Comparison of ENCODE assay signal across 10 mouse cellular contexts in the genomic region with DNA sequence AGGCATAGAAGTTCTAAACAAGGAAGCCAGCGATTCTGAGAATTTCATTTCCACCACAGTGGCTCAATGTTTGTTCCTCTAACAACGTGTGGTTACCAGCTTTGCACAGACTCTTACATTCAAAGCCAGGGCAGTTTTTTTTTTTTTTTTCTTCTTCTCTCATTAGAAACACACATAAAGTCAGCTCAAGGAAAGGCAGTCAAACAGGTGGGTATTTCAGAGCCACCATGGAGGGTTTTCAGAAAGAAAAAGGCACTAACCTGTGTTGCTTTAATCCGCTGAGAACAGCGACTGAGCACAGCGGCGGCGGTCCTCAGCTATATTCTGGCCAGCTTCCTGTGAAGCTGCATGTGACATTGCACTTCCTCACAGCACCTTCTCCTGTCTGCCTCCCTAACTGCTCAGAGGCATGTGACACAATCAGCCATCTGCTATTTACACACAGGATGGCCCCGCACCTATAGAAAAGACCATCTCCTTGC. TPM values are rescaled to one million over a fixed set of nuclear protein-coding genes. Genes with fewer than 3 reads are reported as not detected.
DNase-seq lines count a peak whose midpoint lies in the region; ATAC-seq and TF ChIP-seq lines count a peak whose summit lies in the region.
"Had no signal": no experiment of that assay in that cellular context is flagged by ENCODE, and none has a peak within 500 bp of the region (broad histone marks: within the 10 kb centered on the region; RNA-seq: fewer than 3 reads in every experiment).

No protein-coding gene starts in this region.

- peak overlapping the region; percentile 80 for H3K27ac ChIP-seq in heart, embryonic 12.5 days (ENCODE audit: poor library complexity, severe bottlenecking)
- H3K27ac ChIP-seq in embryonic fibroblast, embryonic 13.5 days (ENCODE audit: insufficient read depth, low read length): peak overlapping the region; percentile 72
- peak overlapping the region; percentile 90 for H3K27ac ChIP-seq in liver, postnatal 0 days (ENCODE audit: low read depth)
- peak overlapping the region; percentile 44; the same call in 1 of the 2 replicates for H3K27ac ChIP-seq in stomach, embryonic 14.5 days (ENCODE audit: low read length)
- H3K27ac ChIP-seq in hindbrain, embryonic 14.5 days: no peak overlapping the region
- H3K27ac ChIP-seq in hindbrain, postnatal 0 days: no peak overlapping the region
- no peak overlapping the region for H3K27ac ChIP-seq in neural tube, embryonic 15.5 days (replicated peaks)
- H3K27ac ChIP-seq: midbrain, embryonic 12.5 days had no signal

- 0 out of 2 replicates have a peak overlapping the region, but pooled peaks have one; percentile 1 for H3K4me2 ChIP-seq in heart, embryonic 12.5 days
- H3K4me2 ChIP-seq in liver, postnatal 0 days (ENCODE audit: low read depth, low read length): peak overlapping the region; percentile 76
- H3K4me2 ChIP-seq in stomach, embryonic 14.5 days (replicated peaks; ENCODE audit: low read depth, low read length): no peak overlapping the region
- H3K4me2 ChIP-seq in hindbrain, embryonic 14.5 days (replicated peaks): no peak overlapping the region
- H3K4me2 ChIP-seq in hindbrain, postnatal 0 days (ENCODE audit: low read depth, low read length): no peak overlapping the region
- H3K4me2 ChIP-seq in neural tube, embryonic 15.5 days: no peak overlapping the region
- H3K4me2 ChIP-seq: midbrain, embryonic 12.5 days had no signal

- no peak for TF ChIP-seq CTCF in embryonic fibroblast, embryonic 13.5 days (IDR thresholded peaks at IDR 0.05; ENCODE audit: borderline replicate concordance, insufficient read depth, low read length)
- no peak for TF ChIP-seq CTCF in liver, postnatal 0 days (IDR thresholded peaks at IDR 0.05; ENCODE audit: low read depth)
- TF ChIP-seq CTCF in hindbrain, postnatal 0 days (IDR thresholded peaks at IDR 0.05; ENCODE audit: low read depth): no peak

- no peak for TF ChIP-seq POLR2A in embryonic fibroblast, embryonic 13.5 days (IDR thresholded peaks at IDR 0.05; ENCODE audit: low read depth, low read length)

- ATAC-seq in heart, embryonic 12.5 days (ENCODE audit: insufficient number of reproducible peaks, low FRiP score): no peak
- peak; percentile 47 for ATAC-seq in liver, postnatal 0 days
- no peak for ATAC-seq in stomach, embryonic 14.5 days (ENCODE audit: insufficient number of reproducible peaks, insufficient read depth, low FRiP score, low read depth)
- no peak for ATAC-seq in hindbrain, embryonic 14.5 days (ENCODE audit: low FRiP score)
- no peak for ATAC-seq in hindbrain, postnatal 0 days
- ATAC-seq in neural tube, embryonic 15.5 days (ENCODE audit: low FRiP score): no peak

- no peaks in the 10 kb centered on the region for H3K9me3 ChIP-seq in heart, embryonic 12.5 days (replicated peaks)
- H3K9me3 ChIP-seq in liver, postnatal 0 days (ENCODE audit: low read length): no peaks in the 10 kb centered on the region
- no peaks in the 10 kb centered on the region for H3K9me3 ChIP-seq in stomach, embryonic 14.5 days (ENCODE audit: control insufficient read depth, low read depth, low read length)
- H3K9me3 ChIP-seq in hindbrain, embryonic 14.5 days (ENCODE audit: control insufficient read depth, low read length): no peaks in the 10 kb centered on the region
- no peaks in the 10 kb centered on the region for H3K9me3 ChIP-seq in hindbrain, postnatal 0 days (ENCODE audit: low read length)
- no peaks in the 10 kb centered on the region for H3K9me3 ChIP-seq in neural tube, embryonic 15.5 days (replicated peaks)
- H3K9me3 ChIP-seq: G1E; midbrain, embryonic 12.5 days had no signal

- intact Hi-C loops in heart, postnatal 25 days (cut with DNase I): no loop called here

- no peaks in the 10 kb centered on the region for H3K36me3 ChIP-seq in heart, embryonic 12.5 days
- peaks cover 2% of the 10 kb centered on the region; the same call in 1 of the 2 replicates for H3K36me3 ChIP-seq in liver, postnatal 0 days (replicated peaks; ENCODE audit: insufficient read depth, low read length)
- H3K36me3 ChIP-seq in stomach, embryonic 14.5 days (ENCODE audit: control insufficient read depth, insufficient read depth, low read length): no peaks in the 10 kb centered on the region
- no peaks in the 10 kb centered on the region for H3K36me3 ChIP-seq in hindbrain, embryonic 14.5 days (replicated peaks; ENCODE audit: control insufficient read depth, insufficient read depth)
- no peaks in the 10 kb centered on the region for H3K36me3 ChIP-seq in hindbrain, postnatal 0 days (ENCODE audit: insufficient read depth, low read length)
- H3K36me3 ChIP-seq in neural tube, embryonic 15.5 days: no peaks in the 10 kb centered on the region
- H3K36me3 ChIP-seq: G1E; midbrain, embryonic 12.5 days had no signal

- no peaks in the 10 kb centered on the region for H3K27me3 ChIP-seq in heart, embryonic 12.5 days (replicated peaks)
- no peaks in the 10 kb centered on the region for H3K27me3 ChIP-seq in liver, postnatal 0 days (ENCODE audit: insufficient read depth, low read length)
- no peaks in the 10 kb centered on the region for H3K27me3 ChIP-seq in stomach, embryonic 14.5 days (ENCODE audit: control insufficient read depth, insufficient read depth, low read length)
- H3K27me3 ChIP-seq in hindbrain, embryonic 14.5 days (ENCODE audit: control insufficient read depth, insufficient read depth, low read length): no peaks in the 10 kb centered on the region
- no peaks in the 10 kb centered on the region for H3K27me3 ChIP-seq in hindbrain, postnatal 0 days (ENCODE audit: insufficient read depth, low read length)
- no peaks in the 10 kb centered on the region for H3K27me3 ChIP-seq in neural tube, embryonic 15.5 days (replicated peaks)
- H3K27me3 ChIP-seq: midbrain, embryonic 12.5 days had no signal

- peaks cover 32% of the 10 kb centered on the region for H3K4me1 ChIP-seq in heart, embryonic 12.5 days (replicated peaks)
- H3K4me1 ChIP-seq in embryonic fibroblast, embryonic 13.5 days (ENCODE audit: control insufficient read depth, insufficient read depth, low read length): peaks cover 8% of the 10 kb centered on the region
- peaks cover 33% of the 10 kb centered on the region for H3K4me1 ChIP-seq in liver, postnatal 0 days (ENCODE audit: insufficient read depth)
- peaks cover 31% of the 10 kb centered on the region; the same call in 1 of the 2 replicates for H3K4me1 ChIP-seq in stomach, embryonic 14.5 days (ENCODE audit: control insufficient read depth, insufficient read depth, low read length)
- 0 out of 2 replicates have a peak, but pooled peaks cover 3% of the 10 kb centered on the region for H3K4me1 ChIP-seq in hindbrain, embryonic 14.5 days (replicated peaks; ENCODE audit: control insufficient read depth, insufficient read depth, low read length)
- no peaks in the 10 kb centered on the region for H3K4me1 ChIP-seq in hindbrain, postnatal 0 days (ENCODE audit: insufficient read depth, low read length)
- H3K4me1 ChIP-seq in neural tube, embryonic 15.5 days: peaks cover 8% of the 10 kb centered on the region; the same call in 1 of the 2 replicates

- no peak for DNase-seq in heart, postnatal 25 days (ENCODE audit: low spot score)
- peak; percentile 52 for DNase-seq in liver, postnatal 0 days
- no peak for DNase-seq in hindbrain, embryonic 14.5 days (ENCODE audit: low spot score)
- DNase-seq in hindbrain, postnatal 0 days (ENCODE audit: low spot score): no peak

- H3K4me3 ChIP-seq in heart, embryonic 12.5 days: no peak overlapping the region
- H3K4me3 ChIP-seq in embryonic fibroblast, embryonic 13.5 days (ENCODE audit: insufficient read depth, low read length): no peak overlapping the region
- H3K4me3 ChIP-seq in liver, postnatal 0 days (ENCODE audit: low read depth, low read length): peak overlapping the region; percentile 53
- H3K4me3 ChIP-seq in stomach, embryonic 14.5 days (ENCODE audit: low read depth, low read length): no peak overlapping the region
- no peak overlapping the region for H3K4me3 ChIP-seq in hindbrain, embryonic 14.5 days (replicated peaks; ENCODE audit: low read length)
- no peak overlapping the region for H3K4me3 ChIP-seq in hindbrain, postnatal 0 days (ENCODE audit: low read length)
- no peak overlapping the region for H3K4me3 ChIP-seq in neural tube, embryonic 15.5 days (replicated peaks)
- H3K4me3 ChIP-seq: midbrain, embryonic 12.5 days had no signal

- no peak overlapping the region for H3K9ac ChIP-seq in heart, embryonic 12.5 days
- H3K9ac ChIP-seq in liver, postnatal 0 days (replicated peaks): peak overlapping the region; percentile 64
- no peak overlapping the region for H3K9ac ChIP-seq in stomach, embryonic 14.5 days (replicated peaks; ENCODE audit: low read depth, low read length)
- H3K9ac ChIP-seq in hindbrain, embryonic 14.5 days: no peak overlapping the region
- H3K9ac ChIP-seq in hindbrain, postnatal 0 days (replicated peaks; ENCODE audit: low read length): no peak overlapping the region
- H3K9ac ChIP-seq in neural tube, embryonic 15.5 days (replicated peaks): no peak overlapping the region
- H3K9ac ChIP-seq: midbrain, embryonic 12.5 days had no signal

- TF ChIP-seq EP300 in liver, postnatal 0 days (IDR thresholded peaks at IDR 0.05; ENCODE audit: low read depth): no peak

- 66% methylated on average over 8 of the region's 8 CpGs for WGBS in heart, embryonic 12.5 days
- WGBS in liver, postnatal 0 days (ENCODE audit: insufficient replicate concordance): 25% methylated on average over 8 of the region's 8 CpGs
- WGBS in stomach, embryonic 14.5 days: 76% methylated on average over 8 of the region's 8 CpGs
- WGBS in hindbrain, embryonic 14.5 days: 80% methylated on average over 8 of the region's 8 CpGs
- 86% methylated on average over 8 of the region's 8 CpGs for WGBS in hindbrain, postnatal 0 days
- WGBS in neural tube, embryonic 15.5 days: 80% methylated on average over 8 of the region's 8 CpGs

RNA-seq across cellular contexts. Expression of a gene that starts 43.4 kb away (rescaled TPM):
- 7.3 and 8.2 TPM in 2 replicates for polyA plus RNA-seq in heart, embryonic 12.5 days (2016; fragmentation: Nextera tagmentation; extraction: Ambion mirVana)
- 10 to 100 TPM; 14.0 to 16.7 TPM for total RNA-seq in heart, postnatal 25 days (2021)
- polyA plus RNA-seq in embryonic fibroblast, embryonic 13.5 days (2011; ENCODE audit: insufficient read length, low read depth, missing spikeins): 31.9 and 37.6 TPM in 2 replicates
- polyA plus RNA-seq in liver, postnatal 0 days (2015; fragmentation: Nextera tagmentation; extraction: Ambion mirVana): 4.3 TPM in 2 replicates
- 11.5 and 12.0 TPM in 2 replicates for polyA plus RNA-seq in stomach, embryonic 14.5 days (2014; fragmentation: Nextera tagmentation; extraction: Ambion mirVana)
- polyA plus RNA-seq in hindbrain, embryonic 14.5 days (2014; fragmentation: Nextera tagmentation; extraction: Ambion mirVana): 3.8 and 3.9 TPM in 2 replicates
- total RNA-seq in hindbrain, postnatal 0 days (2014; rRNA removed): 2.4 and 3.0 TPM in 2 replicates
- polyA plus RNA-seq in hindbrain, postnatal 0 days (2015; fragmentation: Nextera tagmentation; extraction: Ambion mirVana): 2.6 TPM in 2 replicates
- polyA plus RNA-seq in neural tube, embryonic 15.5 days (2015; fragmentation: Nextera tagmentation; extraction: Ambion mirVana): 2.4 and 4.8 TPM in 2 replicates

Comparison
In these comparisons a context has a peak if more than half of its experiments do, and no peak if none do; other contexts are left out.
1. H3K27ac ChIP-seq: peak in heart, embryonic 12.5 days (single experiment), embryonic fibroblast, embryonic 13.5 days (single experiment), liver, postnatal 0 days (single experiment) and stomach, embryonic 14.5 days (single experiment); none in hindbrain, embryonic 14.5 days (single experiment), hindbrain, postnatal 0 days (single experiment) and neural tube, embryonic 15.5 days (single experiment).
2. H3K4me2 ChIP-seq: peak in heart, embryonic 12.5 days (single experiment) and liver, postnatal 0 days (single experiment); none in stomach, embryonic 14.5 days (single experiment), hindbrain, embryonic 14.5 days (single experiment), hindbrain, postnatal 0 days (single experiment) and neural tube, embryonic 15.5 days (single experiment).